Mouse (Mus musculus) cerebellum, postnatal 14 days (tissue): ENCODE results near the gene Nrip1.
A peak's percentile ranks its signal among the peaks of the same experiment; 100 is the strongest.

Source experiments
- DNase-seq, 2 experiments: peaks; one replicate each; pipeline ENCODE4 v3.0.0; 2021; ENCODE audit warnings: mixed read lengths in 2 of 2

Nrip1 gene

GRCm38 (mm10) chr16:76266635-76267268 lies 106.9 kb downstream of the Nrip1 start:
- no peak for DNase-seq

GRCm38 (mm10) chr16:76265874-76266273 lies 107.8 kb downstream of the Nrip1 start:
- no peak for DNase-seq

- no peak for DNase-seq
These were observed 108.3 kb downstream of the Nrip1 start for GRCm38 (mm10) chr16:76265301-76265700.

- no peak for DNase-seq
These were observed 110.2 kb downstream of the Nrip1 start for GRCm38 (mm10) chr16:76263393-76263792.

GRCm38 (mm10) chr16:76260296-76260695 lies 113.3 kb downstream of the Nrip1 start:
- DNase-seq, result no peak

- DNase-seq, result peak; percentile 85 to 90
These were observed 121.8 kb downstream of the Nrip1 start for GRCm38 (mm10) chr16:76251826-76252225.

GRCm38 (mm10) chr16:76249345-76250091 lies 124.1 kb downstream of the Nrip1 start:
- no peak for DNase-seq

GRCm38 (mm10) chr16:76242850-76243249 lies 130.8 kb downstream of the Nrip1 start:
- DNase-seq, result peak; percentile 38 to 47

- DNase-seq, result no peak
These were observed 132.4 kb downstream of the Nrip1 start for GRCm38 (mm10) chr16:76241266-76241665.

- no peak for DNase-seq
These were observed 134.3 kb downstream of the Nrip1 start for GRCm38 (mm10) chr16:76239353-76239752.

GRCm38 (mm10) chr16:76238784-76239183 lies 134.8 kb downstream of the Nrip1 start:
- no peak for DNase-seq
